Mouse (Mus musculus) CD4-positive, CD25-positive, alpha-beta regulatory T cell, adult 2 months (primary cell): Measurements from ENCODE around the gene Cbfa2t3.
A peak's percentile ranks its signal among the peaks of the same experiment; 100 is the strongest.

ENCODE experiments used
- DNase-seq: peaks from one replicate; pipeline ENCODE4 v3.0.0-alpha.2; 2012; ENCODE audit warnings: low read depth, low spot score

Gene Cbfa2t3

DNA sequence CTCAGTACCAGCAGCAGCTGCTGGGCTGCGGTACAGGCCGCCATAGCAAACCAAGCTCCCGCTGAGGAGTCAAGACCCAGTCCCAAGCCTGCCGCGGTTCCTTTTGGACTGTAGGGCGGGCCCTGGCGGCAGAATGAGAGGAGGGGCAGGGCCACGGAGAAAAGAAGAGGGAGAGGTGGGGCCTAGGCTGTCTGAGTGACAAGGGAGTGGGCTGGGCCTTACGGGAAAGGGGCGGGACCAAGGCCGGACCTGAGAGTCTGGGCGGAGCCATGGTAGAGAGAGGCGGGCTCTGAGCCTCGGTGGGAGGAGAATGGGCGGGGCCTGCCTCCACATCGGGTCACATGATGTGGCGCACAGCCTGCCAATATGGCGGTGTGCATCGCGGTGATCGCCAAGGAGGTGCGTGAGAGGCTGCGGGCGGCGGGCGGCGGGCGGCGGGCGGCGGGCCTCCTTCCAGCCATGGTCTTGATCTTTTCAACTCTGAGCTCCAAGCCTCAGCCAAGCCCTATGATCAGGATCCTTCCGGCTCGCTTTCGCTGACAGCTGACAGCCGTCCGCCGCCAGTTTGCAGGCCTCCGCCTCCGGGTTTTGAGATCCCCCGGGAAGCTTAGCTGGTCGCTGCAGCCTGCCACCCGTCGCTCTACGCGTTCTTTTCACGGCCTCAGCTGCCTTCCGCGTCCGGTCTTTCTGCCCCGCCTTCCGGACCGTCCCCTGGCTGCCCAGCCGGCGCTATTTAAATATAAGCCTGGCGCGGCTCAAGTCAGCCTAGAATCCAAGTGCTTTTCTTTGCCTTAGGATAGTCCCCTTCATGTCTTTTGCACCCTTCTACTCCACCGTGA, 87.4 kb downstream of the Cbfa2t3 start, which contains the start of the genes Galns and Trappc2l:
Gene Galns, minus strand, starts transcription at position 169 of the 839 bp plus-strand sequence.
Gene Trappc2l, plus strand, starts transcription at position 346 of the 839 bp plus-strand sequence.
- peak; percentile 99 for DNase-seq

- no peak for DNase-seq
These were observed 88.2 kb downstream of the Cbfa2t3 start for GRCm38 (mm10) chr8:122610612-122611277.

DNA sequence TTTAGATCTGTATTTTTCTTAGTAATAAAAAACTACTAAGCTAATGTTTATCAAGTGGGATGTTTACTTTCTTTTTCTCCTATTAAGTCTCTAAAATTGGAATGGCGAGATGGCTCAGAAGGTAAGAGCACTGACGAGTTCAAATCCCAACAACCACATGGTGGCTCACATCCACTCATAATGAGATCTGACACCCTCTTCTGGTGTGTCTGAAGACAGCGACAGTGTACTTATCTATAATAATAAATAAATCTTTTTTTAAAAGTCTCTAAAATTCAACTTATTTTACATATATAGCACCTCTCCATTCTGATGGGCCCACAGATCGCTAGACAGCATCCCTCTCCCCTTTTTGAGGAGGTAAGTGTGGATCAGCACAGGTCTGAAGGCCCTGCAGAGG, 88.7 kb downstream of the Cbfa2t3 start:
- no peak for DNase-seq

DNA sequence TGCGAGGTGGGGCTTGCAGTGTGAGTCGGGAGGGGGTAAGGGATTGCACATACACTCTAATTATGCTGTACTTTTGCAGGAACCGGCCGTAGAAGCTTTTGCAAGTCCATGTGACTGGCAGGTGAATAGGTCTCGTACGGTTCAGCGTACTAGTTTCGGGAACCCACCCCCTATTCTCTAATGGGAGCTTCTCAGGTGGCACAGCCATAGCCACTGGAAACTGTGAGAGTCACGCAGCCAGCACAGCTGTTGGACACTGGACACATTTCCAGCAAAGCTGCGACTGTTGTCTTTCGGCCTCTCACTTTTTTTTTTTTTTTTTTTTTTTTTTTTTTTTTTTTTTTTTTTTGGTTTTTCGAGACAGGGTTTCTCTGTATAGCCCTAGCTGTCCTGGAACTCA, 92.1 kb downstream of the Cbfa2t3 start:
- no peak for DNase-seq

DNA sequence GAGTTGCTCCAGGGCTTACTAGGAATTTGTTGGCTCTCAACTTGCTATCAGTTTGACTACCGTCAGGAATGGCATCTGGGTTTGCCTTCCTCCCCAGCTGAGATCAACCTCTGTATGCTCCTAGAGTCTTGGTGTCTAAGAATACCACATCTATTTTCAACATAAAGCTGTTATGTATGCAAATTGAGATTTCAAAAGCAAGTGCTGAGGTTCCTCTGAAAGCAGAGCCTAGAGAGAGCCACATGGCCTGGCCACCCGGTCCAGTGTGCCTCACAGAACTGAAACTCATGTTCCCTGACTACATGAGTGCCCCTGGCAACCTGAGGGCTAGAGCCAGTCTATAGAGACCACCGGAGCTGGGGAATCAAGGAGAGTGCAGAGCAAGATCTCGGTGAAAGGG, 93.5 kb downstream of the Cbfa2t3 start:
- no peak for DNase-seq

DNA sequence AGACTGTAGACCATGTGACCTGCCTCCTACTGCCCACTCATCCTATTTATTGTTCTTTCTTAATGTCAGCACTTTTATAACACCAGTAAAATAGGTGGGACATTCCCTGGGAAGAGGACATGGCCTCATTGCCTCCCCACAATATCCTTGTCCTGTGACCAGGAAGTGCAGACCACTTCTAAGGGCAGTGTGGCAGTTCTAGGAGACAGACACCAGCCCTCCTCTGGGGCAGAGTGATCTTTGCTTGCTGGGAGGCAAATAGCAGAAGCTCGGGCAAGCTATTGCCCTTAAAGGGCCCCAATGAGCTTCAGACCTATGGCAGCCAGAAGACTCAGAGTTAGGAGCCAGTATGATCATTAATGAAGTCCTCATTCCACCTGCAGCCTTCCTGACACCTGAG, 94.3 kb downstream of the Cbfa2t3 start:
- DNase-seq = no peak

- DNase-seq = no peak
These were observed 98.2 kb downstream of the Cbfa2t3 start for GRCm38 (mm10) chr8:122600666-122601065.

GRCm38 (mm10) chr8:122596031-122596430, 102.9 kb downstream of the Cbfa2t3 start:
- no peak for DNase-seq

GRCm38 (mm10) chr8:122593783-122594507, 105.0 kb downstream of the Cbfa2t3 start:
- DNase-seq = no peak

GRCm38 (mm10) chr8:122593240-122593639, 105.7 kb downstream of the Cbfa2t3 start:
- no peak for DNase-seq

GRCm38 (mm10) chr8:122586749-122587148, 112.2 kb downstream of the Cbfa2t3 start:
- no peak for DNase-seq

DNA sequence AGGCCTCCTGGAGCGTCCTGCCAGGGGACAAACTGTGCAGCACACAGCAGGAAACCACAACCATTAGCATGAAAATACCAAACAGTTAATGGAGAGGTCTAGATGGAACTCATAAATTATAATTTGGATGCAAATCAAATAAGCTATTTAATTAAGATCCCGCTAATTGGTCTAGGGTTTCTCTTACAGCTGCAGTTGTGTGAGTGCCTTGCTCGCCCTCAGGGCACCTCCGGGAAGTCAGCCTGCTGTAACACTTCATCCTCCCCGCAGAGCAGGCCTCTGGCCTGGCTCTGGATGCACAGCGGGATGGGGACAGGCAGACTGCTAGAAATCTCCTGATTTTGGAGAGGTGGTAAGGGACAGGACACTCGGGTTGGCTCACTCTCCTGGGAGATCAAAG, 112.7 kb downstream of the Cbfa2t3 start:
- DNase-seq = no peak

GRCm38 (mm10) chr8:122585411-122585891, 113.5 kb downstream of the Cbfa2t3 start:
- DNase-seq = no peak

DNA sequence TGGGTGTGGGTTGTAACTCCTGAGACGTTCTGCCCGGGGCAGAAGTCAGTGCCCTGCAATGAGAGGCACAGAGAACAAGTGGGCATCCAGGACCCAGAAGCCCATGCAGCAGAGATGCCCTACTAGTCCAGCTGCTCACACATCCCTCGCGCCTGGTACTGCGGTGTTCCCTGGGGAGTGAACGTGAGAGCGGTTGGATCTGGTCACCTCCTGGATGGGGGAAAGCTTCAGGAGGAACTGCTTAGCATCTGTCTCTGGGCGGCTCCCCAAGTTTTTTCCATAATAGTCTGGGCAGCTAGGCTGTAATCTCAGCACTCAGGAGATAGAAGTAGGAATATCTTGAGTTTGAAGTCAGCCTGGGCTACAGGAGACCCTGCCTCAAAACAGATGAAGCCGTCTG, 113.9 kb downstream of the Cbfa2t3 start:
- DNase-seq = no peak

GRCm38 (mm10) chr8:122580926-122581325, 118.0 kb downstream of the Cbfa2t3 start:
- DNase-seq = no peak

DNA sequence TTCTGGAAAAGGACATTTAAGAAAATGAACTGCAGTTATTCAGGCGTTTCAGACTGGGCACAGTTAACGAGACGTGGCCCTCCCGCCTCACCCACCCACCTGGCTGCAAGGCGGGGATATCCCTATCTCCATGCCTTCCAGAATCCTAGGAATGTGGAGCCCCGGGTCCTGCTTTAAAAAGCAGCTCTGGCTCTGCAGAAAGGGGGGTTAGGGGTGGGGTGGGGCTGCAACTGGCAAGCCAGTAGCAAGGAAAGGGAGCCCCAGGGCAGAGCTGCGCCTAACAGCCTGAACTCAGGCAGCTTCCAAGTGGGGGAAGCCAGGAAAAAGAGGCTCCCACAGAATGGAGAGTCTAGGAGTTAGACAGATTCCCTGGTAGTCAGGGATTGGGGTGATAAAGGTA, 119.7 kb downstream of the Cbfa2t3 start:
- DNase-seq = no peak

- no peak for DNase-seq
These were observed 121.8 kb downstream of the Cbfa2t3 start for GRCm38 (mm10) chr8:122577116-122577515.

GRCm38 (mm10) chr8:122576648-122577022, 122.3 kb downstream of the Cbfa2t3 start, which contains the start of gene Aprt:
Aprt (minus strand) TSS chr8:122576909.
- DNase-seq = peak; percentile 97

DNA sequence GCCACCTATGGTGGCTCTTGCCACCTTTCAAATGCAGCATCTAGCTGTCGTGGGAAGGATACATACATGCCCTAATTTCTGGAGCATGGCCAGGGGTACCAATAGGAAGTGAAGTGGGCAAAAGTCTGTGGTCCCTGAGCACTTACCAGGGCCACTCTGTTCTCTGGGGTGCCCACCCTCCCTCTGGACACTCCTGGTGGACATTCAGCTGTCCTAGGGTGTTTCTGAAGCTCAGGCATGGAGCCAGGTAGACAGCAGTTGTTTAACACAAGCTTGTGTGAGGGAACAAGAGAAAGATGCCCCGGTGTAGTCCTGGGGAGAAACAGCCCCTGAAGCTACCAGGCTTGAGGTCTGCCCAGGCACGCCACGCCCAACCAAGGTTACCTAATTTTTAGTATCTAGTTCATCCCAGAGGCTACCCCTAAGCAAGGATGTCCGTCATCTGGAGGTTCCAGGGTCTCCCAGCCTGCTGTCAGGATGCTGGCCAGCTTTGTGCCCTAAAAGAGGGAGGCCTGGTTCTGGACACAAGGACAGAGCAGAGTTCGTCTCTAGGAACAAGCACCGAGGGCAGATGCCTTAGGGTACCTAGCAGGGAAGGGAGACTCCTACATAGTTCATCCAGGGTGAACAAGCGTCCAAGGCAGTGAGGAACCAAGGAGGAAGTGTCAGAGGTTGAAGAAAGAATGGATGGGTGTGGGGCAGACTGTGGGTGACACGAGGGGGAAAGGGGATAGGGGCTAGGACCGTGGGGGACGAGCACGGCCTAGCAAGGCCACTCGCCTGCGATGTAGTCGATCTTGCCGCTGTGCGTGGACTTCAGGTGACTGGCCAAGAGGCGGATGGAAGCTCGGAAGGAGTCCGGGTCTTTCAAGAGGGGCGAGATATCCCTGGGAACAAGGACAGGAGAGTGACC, 122.9 kb downstream of the Cbfa2t3 start:
- DNase-seq = no peak

DNA sequence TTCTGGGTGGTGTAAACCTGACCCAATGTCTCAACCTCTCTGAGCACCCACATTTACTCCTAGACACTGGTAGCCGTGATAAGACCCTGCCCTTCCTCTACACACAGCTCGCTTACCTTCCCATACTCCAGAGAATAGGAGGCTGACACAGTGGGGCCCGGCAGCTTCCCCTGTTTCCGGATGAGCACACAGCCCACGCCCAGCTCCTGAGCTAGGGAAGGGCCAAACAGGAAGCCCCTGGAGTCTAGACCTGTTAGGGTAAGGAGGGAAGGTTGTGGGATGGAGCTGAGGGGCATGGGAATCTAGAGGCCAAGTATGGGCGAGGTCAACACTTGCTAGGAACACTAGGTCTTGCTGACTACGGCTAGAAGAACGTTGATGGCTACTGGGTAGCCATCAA, 123.6 kb downstream of the Cbfa2t3 start:
- no peak for DNase-seq
